Mouse (Mus musculus) stomach, postnatal 0 days (tissue): ENCODE measurements around the gene Usp3. TPM values are rescaled to one million over a fixed set of nuclear protein-coding genes. Genes with fewer than 3 reads are reported as not detected.

Experiments
- ATAC-seq: fragments of 200-750 bp; cut with Nextera tagmentation; 2 replicates; pipeline ENCODE4 v1.8.0; 2017; ENCODE audit not compliant: low FRiP score, low TSS enrichment
- DNase-seq: peaks from one replicate; pipeline ENCODE4 v3.0.0-alpha.2; 2016; ENCODE audit warnings: low spot score
- H3K27ac ChIP-seq: fragments of 300-500 bp; sonication (generic); replicated peaks from 2 replicates; pipeline ENCODE4 v1.5.1; 2014; ENCODE audit warnings: mild to moderate bottlenecking, control low read depth
- H3K27me3 ChIP-seq: fragments of 300-500 bp; sonication (generic); 2 replicates; pipeline ENCODE4 v1.6.1; 2014; ENCODE audit warnings: low read length; ENCODE audit not compliant: control insufficient read depth, insufficient read depth
- H3K36me3 ChIP-seq: fragments of 300-500 bp; sonication (generic); 2 replicates; pipeline ENCODE4 v1.6.1; 2014; ENCODE audit warnings: low read length, mixed read lengths; ENCODE audit not compliant: control insufficient read depth, insufficient read depth
- H3K4me1 ChIP-seq: fragments of 300-500 bp; sonication (generic); replicated peaks from 2 replicates; pipeline ENCODE4 v1.6.1; 2014; ENCODE audit warnings: antibody characterized with exemption; ENCODE audit not compliant: control insufficient read depth, insufficient read depth
- H3K4me2 ChIP-seq: fragments of 300-500 bp; sonication (generic); replicated peaks from 2 replicates; pipeline ENCODE4 v1.6.1; 2014; ENCODE audit warnings: low read depth, mild to moderate bottlenecking, control low read depth, moderate library complexity
- H3K4me3 ChIP-seq: fragments of 300-500 bp; sonication (generic); 2 replicates; pipeline ENCODE4 v1.5.1; 2014; ENCODE audit warnings: low read depth, low read length, control low read depth
- H3K9ac ChIP-seq: fragments of 300-500 bp; sonication (generic); 2 replicates; pipeline ENCODE4 v1.6.1; 2014; ENCODE audit warnings: mild to moderate bottlenecking, low read length, control low read depth, mixed read lengths
- H3K9me3 ChIP-seq: fragments of 300-500 bp; sonication (generic); 2 replicates; pipeline ENCODE4 v1.6.1; 2016; ENCODE audit warnings: low read length; ENCODE audit not compliant: control insufficient read depth
- CTCF ChIP-seq: IDR thresholded peaks from 2 replicates; pipeline ENCODE4 v1.5.1; 2016; ENCODE audit warnings: antibody characterized with exemption, low read depth, mild to moderate bottlenecking, moderate library complexity
- EP300 ChIP-seq: optimal IDR thresholded peaks from 2 replicates; pipeline ENCODE3; 2016; ENCODE audit warnings: antibody characterized with exemption
- WGBS: fragments of 180-500 bp; shearing (Covaris S2); extraction: QIAGEN DNeasy Blood & Tissue Kit; methylation state at CpG from one replicate; pipeline ENCODE4 v1.1.7; 2014; 5-methylcytosine and 5-hydroxymethylcytosine counted together
- polyA plus RNA-seq: library from polyadenylated mRNA; unstranded; fragments of >200 nt; fragmentation: Nextera tagmentation; extraction: Ambion mirVana; gene quantifications from 2 replicates; pipeline ENCODE4 v1.2.1, GENCODE M21; 2015

Gene Usp3
- polyA plus RNA-seq, 1 experiment from 2014 or later: 49.2 TPM

DNA sequence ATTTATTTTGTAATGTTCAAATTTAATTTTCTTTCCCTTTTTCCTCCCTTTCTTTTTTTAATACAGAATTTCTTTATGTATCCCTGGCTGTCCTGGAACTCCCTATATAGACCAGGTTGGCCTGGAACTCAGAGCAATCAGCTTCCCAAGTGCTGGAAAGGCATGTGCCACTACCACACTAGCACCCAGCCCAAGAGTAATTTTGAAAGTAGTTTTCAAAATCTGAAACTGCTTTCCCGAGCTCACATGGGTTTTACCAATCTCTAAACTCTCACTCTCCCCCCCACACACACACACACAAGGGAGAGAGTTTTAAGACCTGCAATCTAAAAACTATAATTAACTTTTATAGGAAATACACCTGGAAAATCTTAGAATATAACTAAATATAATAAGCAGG lies 7.8 kb downstream of the Usp3 start:
- WGBS: 56% methylated on average over 1 of the region's 1 CpGs
- Histone ChIP-seq H3K9me3 (no peaks in the 10 kb centered on the region), H3K27me3 (no peaks in the 10 kb centered on the region), H3K4me3 (no peak overlapping the region), H3K27ac (no peak overlapping the region), H3K4me1 (no peaks in the 10 kb centered on the region), H3K4me2 (no peak overlapping the region), H3K36me3 (no peaks in the 10 kb centered on the region), H3K9ac (no peak overlapping the region)
- no peak for ATAC-seq
- TF ChIP-seq EP300 (no peak), CTCF (no peak)
- DNase-seq: no peak

DNA sequence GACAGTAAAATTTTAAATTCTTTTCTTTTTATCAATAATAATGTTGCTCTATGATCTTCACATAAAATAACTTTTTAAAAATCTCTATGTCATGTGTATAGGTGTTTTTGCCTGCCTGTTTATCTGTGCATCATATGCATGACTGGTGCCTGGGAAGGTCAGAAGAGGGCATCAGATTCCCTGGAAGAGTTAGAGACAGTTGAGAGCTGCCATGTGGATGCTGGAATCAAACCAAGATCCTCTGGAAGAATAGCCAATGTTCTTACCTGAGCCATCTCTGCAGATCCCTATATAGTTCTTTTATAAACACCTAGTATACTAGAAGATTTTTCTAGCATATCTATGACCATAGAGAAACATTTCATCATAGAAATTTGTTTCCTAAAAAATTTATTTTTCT lies 8.8 kb downstream of the Usp3 start:
- Histone ChIP-seq H3K9me3 (no peaks in the 10 kb centered on the region), H3K27ac (no peak overlapping the region), H3K27me3 (no peaks in the 10 kb centered on the region), H3K4me3 (no peak overlapping the region), H3K4me2 (no peak overlapping the region), H3K36me3 (peaks cover 2% of the 10 kb centered on the region; the same call in 1 of the 2 replicates), H3K9ac (no peak overlapping the region), H3K4me1 (no peaks in the 10 kb centered on the region)
- TF ChIP-seq CTCF (no peak), EP300 (no peak)
- ATAC-seq (no peak), DNase-seq (no peak)

GRCm38 (mm10) chr9:66583244-66583643 lies 9.7 kb downstream of the Usp3 start:
- ATAC-seq: no peak

DNA sequence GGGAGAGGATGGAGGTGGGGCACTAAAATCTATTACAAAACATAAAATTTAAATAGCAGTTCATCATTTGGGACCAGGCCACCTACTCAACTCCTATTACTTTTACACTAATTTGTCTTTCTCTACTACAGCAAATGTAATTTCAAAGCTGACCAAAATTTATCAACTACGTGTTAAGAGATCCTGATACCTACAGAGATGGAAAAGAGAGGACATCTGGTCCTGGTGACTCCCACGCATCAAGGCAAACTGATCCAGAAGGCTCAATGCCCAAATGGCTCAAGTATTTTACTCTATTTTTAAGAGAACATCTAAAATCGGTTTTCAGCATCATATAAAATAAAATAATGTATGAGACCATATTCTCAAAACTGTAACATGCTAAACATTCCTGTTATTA lies 11.2 kb downstream of the Usp3 start:
- DNase-seq: no peak
- Histone ChIP-seq H3K4me3 (no peak overlapping the region), H3K4me1 (no peaks in the 10 kb centered on the region), H3K9ac (no peak overlapping the region), H3K9me3 (no peaks in the 10 kb centered on the region), H3K27ac (no peak overlapping the region), H3K36me3 (peaks cover 2% of the 10 kb centered on the region; the same call in 1 of the 2 replicates), H3K4me2 (no peak overlapping the region), H3K27me3 (no peaks in the 10 kb centered on the region)
- TF ChIP-seq EP300 (no peak), CTCF (no peak)
- WGBS: 75% methylated on average over 3 of the region's 3 CpGs
- no peak for ATAC-seq

More at GRCm38 (mm10) chr9:66583244-66583643, 9.7 kb downstream of the Usp3 start:
- Histone ChIP-seq H3K9ac (no peak overlapping the region), H3K27ac (no peak overlapping the region), H3K4me1 (no peaks in the 10 kb centered on the region), H3K9me3 (no peaks in the 10 kb centered on the region), H3K4me3 (no peak overlapping the region), H3K36me3 (peaks cover 2% of the 10 kb centered on the region; the same call in 1 of the 2 replicates), H3K4me2 (no peak overlapping the region), H3K27me3 (no peaks in the 10 kb centered on the region)
- WGBS: 95% methylated on average over 1 of the region's 1 CpGs
- DNase-seq: no peak
- no peak for TF ChIP-seq EP300
- peak; percentile 30 for TF ChIP-seq CTCF

DNA sequence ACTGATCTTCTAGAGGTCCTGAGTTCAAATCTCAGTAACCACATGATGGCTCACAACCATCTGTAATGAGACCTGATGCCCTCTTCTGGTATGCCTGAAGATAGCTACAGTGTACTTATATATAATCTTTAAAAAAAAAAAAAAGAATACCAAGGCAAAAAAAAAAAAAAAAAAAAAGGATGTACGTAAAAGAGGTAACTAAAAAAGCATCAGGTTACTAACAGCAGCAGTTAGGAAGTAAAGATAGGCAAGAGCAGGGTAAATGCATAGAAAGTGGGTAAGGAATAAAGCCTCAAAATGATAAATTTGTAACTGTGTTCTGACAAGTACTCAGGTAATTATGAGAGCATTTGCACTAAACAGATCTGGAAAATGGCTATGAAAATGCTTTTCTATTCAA lies 12.2 kb downstream of the Usp3 start:
- H3K27me3 ChIP-seq: no peaks in the 10 kb centered on the region
- H3K9me3 ChIP-seq: no peaks in the 10 kb centered on the region
- no peak overlapping the region for H3K9ac ChIP-seq
- no peaks in the 10 kb centered on the region for H3K4me1 ChIP-seq
- WGBS: 64% methylated on average over 1 of the region's 1 CpGs
- H3K27ac ChIP-seq: no peak overlapping the region
- H3K4me3 ChIP-seq: no peak overlapping the region
- ATAC-seq (no peak), DNase-seq (no peak)
- H3K36me3 ChIP-seq: peaks cover 2% of the 10 kb centered on the region; the same call in 1 of the 2 replicates
- no peak overlapping the region for H3K4me2 ChIP-seq
- TF ChIP-seq EP300 (no peak), CTCF (no peak)

DNA sequence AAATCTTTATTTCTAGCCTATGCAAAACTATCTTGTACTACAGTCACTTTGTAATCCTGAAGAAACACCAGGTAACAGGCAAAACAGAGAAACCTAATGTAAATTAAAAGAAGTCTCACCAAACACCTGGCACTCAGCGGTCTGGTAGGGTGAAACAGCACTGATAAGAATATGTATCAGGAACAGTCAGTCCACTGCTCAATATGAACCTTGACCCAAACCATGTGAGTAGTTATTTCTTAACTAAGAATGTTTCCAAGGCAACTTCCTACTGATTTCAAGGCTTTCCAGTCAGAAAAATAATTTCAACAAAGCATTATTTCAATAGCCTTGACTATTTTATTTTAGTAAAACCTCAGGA lies 17.1 kb downstream of the Usp3 start:
- Histone ChIP-seq H3K9ac (no peak overlapping the region; the same call in 1 of the 2 replicates), H3K4me3 (no peak overlapping the region), H3K4me1 (no peaks in the 10 kb centered on the region), H3K27ac (peak overlapping the region; percentile 67), H3K9me3 (no peaks in the 10 kb centered on the region), H3K27me3 (no peaks in the 10 kb centered on the region), H3K36me3 (peaks cover 2% of the 10 kb centered on the region; the same call in 1 of the 2 replicates), H3K4me2 (no peak overlapping the region)
- DNase-seq (no peak), ATAC-seq (peak; percentile 79)
- 43% methylated on average over 1 of the region's 1 CpGs for WGBS
- no peak for TF ChIP-seq CTCF
- no peak for TF ChIP-seq EP300
